Mouse (Mus musculus) forebrain, embryonic 16.5 days (tissue): ENCODE results near the gene Tns1. TPM values are rescaled to one million over a fixed set of nuclear protein-coding genes. Genes with fewer than 3 reads are reported as not detected.

ENCODE experiments used
- ATAC-seq: fragments of 200-750 bp; cut with Nextera tagmentation; 2 replicates; pipeline ENCODE4 v1.8.0; 2017; ENCODE audit warnings: mild to moderate bottlenecking, moderate library complexity
- H3K27ac ChIP-seq: fragments of 300-500 bp; sonication (generic); 2 replicates; pipeline ENCODE4 v1.5.1; 2014; ENCODE audit warnings: low read length, control low read depth
- H3K27me3 ChIP-seq: fragments of 300-500 bp; sonication (generic); replicated peaks from 2 replicates; pipeline ENCODE4 v1.6.1; 2014; ENCODE audit warnings: low read length; ENCODE audit not compliant: control insufficient read depth, insufficient read depth
- H3K36me3 ChIP-seq: fragments of 300-500 bp; sonication (generic); 2 replicates; pipeline ENCODE4 v1.6.1; 2014; ENCODE audit not compliant: control insufficient read depth, insufficient read depth
- H3K4me1 ChIP-seq: fragments of 300-500 bp; sonication (generic); replicated peaks from 2 replicates; pipeline ENCODE4 v1.6.1; 2014; ENCODE audit warnings: low read length; ENCODE audit not compliant: control insufficient read depth, insufficient read depth
- H3K4me2 ChIP-seq: fragments of 300-500 bp; sonication (generic); 2 replicates; pipeline ENCODE4 v1.6.1; 2014; ENCODE audit warnings: mild to moderate bottlenecking, low read length, control low read depth
- H3K4me3 ChIP-seq: fragments of 300-500 bp; sonication (generic); replicated peaks from 2 replicates; pipeline ENCODE4 v1.5.1; 2014; ENCODE audit warnings: mild to moderate bottlenecking, low read length, control low read depth
- H3K9ac ChIP-seq: fragments of 300-500 bp; sonication (generic); replicated peaks from 2 replicates; pipeline ENCODE4 v1.6.1; 2014; ENCODE audit warnings: low read depth, low read length, control low read depth
- H3K9me3 ChIP-seq: fragments of 300-500 bp; sonication (generic); 2 replicates; pipeline ENCODE4 v1.6.1; 2016; ENCODE audit warnings: low read length; ENCODE audit not compliant: control insufficient read depth
- WGBS: fragments of 180-500 bp; shearing (Covaris S2); extraction: QIAGEN DNeasy Blood & Tissue Kit; methylation state at CpG from one replicate; pipeline ENCODE4 v1.1.7; 2014; 5-methylcytosine and 5-hydroxymethylcytosine counted together
- polyA plus RNA-seq: library from polyadenylated mRNA; unstranded; fragments of >200 nt; fragmentation: Nextera tagmentation; extraction: Ambion mirVana; gene quantifications from 2 replicates; pipeline ENCODE4 v1.2.1, GENCODE M21; 2015

Gene Tns1
- polyA plus RNA-seq, 1 experiment from 2014 or later: 10.7 TPM

DNA sequence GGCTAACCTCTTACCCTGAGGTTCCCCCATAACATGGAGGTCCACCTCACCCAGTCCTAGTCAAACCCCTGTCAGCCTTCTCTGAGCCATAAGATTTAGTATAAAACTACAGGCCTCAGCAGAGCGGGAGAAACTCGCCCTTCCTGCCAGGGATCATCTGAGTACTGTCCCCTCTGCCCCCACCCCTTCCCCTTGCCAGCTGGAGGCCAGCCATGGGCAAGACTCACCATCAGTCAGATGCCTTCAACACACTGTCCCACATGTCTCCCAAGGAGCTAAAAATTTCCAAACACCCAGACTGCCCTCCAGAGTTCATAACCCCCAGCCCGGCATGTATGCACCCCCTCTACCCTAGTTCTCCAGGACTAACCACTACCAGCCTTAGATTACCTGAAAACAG, 119.2 kb downstream of the Tns1 start:
- no peak for ATAC-seq
- no peak overlapping the region for H3K9ac ChIP-seq
- H3K4me1 ChIP-seq: 0 out of 2 replicates have a peak, but pooled peaks cover 2% of the 10 kb centered on the region
- no peak overlapping the region for H3K27ac ChIP-seq
- WGBS: 89% methylated on average over 3 of the region's 3 CpGs
- no peak overlapping the region for H3K4me3 ChIP-seq
- no peaks in the 10 kb centered on the region for H3K27me3 ChIP-seq
- H3K9me3 ChIP-seq: no peaks in the 10 kb centered on the region
- H3K36me3 ChIP-seq: no peaks in the 10 kb centered on the region
- H3K4me2 ChIP-seq: no peak overlapping the region

- Histone ChIP-seq H3K4me1 (0 out of 2 replicates have a peak, but pooled peaks cover 3% of the 10 kb centered on the region), H3K4me3 (no peak overlapping the region), H3K9me3 (no peaks in the 10 kb centered on the region), H3K4me2 (no peak overlapping the region), H3K27ac (no peak overlapping the region), H3K9ac (no peak overlapping the region), H3K36me3 (no peaks in the 10 kb centered on the region), H3K27me3 (no peaks in the 10 kb centered on the region)
- ATAC-seq: no peak
- 68% methylated on average over 2 of the region's 2 CpGs for WGBS
Observed at GRCm38 (mm10) chr1:74003723-74004122, 120.5 kb downstream of the Tns1 start.

DNA sequence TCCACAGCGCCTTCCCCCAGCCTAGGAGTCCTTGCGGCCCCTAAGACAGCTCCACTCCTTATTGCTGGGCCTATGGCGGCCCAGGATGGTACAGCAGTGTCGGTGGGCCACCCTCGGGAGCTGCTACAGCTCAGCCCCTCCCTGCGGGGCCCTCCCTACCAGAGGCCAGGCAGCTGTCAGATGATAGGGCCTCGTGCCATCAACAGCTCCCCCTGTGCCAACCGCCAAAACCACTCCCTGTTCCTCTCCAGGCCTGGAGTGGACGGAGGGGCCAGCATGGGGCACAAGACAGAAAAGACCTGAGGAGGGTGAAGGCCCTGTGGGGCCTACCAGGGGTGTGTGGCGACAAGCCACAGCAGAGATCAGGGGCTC, 122.8 kb downstream of the Tns1 start:
- Histone ChIP-seq H3K4me3 (no peak overlapping the region), H3K9ac (no peak overlapping the region), H3K27me3 (no peaks in the 10 kb centered on the region), H3K27ac (no peak overlapping the region), H3K4me1 (peaks cover 5% of the 10 kb centered on the region; the same call in 1 of the 2 replicates), H3K4me2 (no peak overlapping the region), H3K36me3 (no peaks in the 10 kb centered on the region), H3K9me3 (no peaks in the 10 kb centered on the region)
- no peak for ATAC-seq
- WGBS: 72% methylated on average over 9 of the region's 10 CpGs

GRCm38 (mm10) chr1:74000810-74001448, 123.3 kb downstream of the Tns1 start:
- Histone ChIP-seq H3K4me1 (peaks cover 5% of the 10 kb centered on the region; the same call in 1 of the 2 replicates), H3K9me3 (no peaks in the 10 kb centered on the region), H3K4me3 (no peak overlapping the region), H3K27ac (no peak overlapping the region), H3K36me3 (no peaks in the 10 kb centered on the region), H3K27me3 (no peaks in the 10 kb centered on the region), H3K4me2 (no peak overlapping the region), H3K9ac (no peak overlapping the region)
- 95% methylated on average over 2 of the region's 2 CpGs for WGBS
- no peak for ATAC-seq

- no peak for ATAC-seq
- Histone ChIP-seq H3K27me3 (no peaks in the 10 kb centered on the region), H3K36me3 (no peaks in the 10 kb centered on the region), H3K27ac (no peak overlapping the region), H3K4me3 (no peak overlapping the region), H3K9me3 (no peaks in the 10 kb centered on the region), H3K4me1 (peaks cover 5% of the 10 kb centered on the region; the same call in 1 of the 2 replicates), H3K9ac (no peak overlapping the region), H3K4me2 (no peak overlapping the region)
- WGBS: 6% methylated on average over 5 of the region's 5 CpGs
Observed at GRCm38 (mm10) chr1:74000191-74000651, 124.0 kb downstream of the Tns1 start.

- no peaks in the 10 kb centered on the region for H3K9me3 ChIP-seq
- H3K4me1 ChIP-seq: peaks cover 5% of the 10 kb centered on the region; the same call in 1 of the 2 replicates
- no peak overlapping the region for H3K27ac ChIP-seq
- ATAC-seq: no peak
- H3K27me3 ChIP-seq: no peaks in the 10 kb centered on the region
- H3K4me2 ChIP-seq: no peak overlapping the region
- no peak overlapping the region for H3K9ac ChIP-seq
- WGBS: 78% methylated on average over 5 of the region's 5 CpGs
- no peak overlapping the region for H3K4me3 ChIP-seq
- no peaks in the 10 kb centered on the region for H3K36me3 ChIP-seq
Observed at GRCm38 (mm10) chr1:73999533-73999932, 124.7 kb downstream of the Tns1 start.

DNA sequence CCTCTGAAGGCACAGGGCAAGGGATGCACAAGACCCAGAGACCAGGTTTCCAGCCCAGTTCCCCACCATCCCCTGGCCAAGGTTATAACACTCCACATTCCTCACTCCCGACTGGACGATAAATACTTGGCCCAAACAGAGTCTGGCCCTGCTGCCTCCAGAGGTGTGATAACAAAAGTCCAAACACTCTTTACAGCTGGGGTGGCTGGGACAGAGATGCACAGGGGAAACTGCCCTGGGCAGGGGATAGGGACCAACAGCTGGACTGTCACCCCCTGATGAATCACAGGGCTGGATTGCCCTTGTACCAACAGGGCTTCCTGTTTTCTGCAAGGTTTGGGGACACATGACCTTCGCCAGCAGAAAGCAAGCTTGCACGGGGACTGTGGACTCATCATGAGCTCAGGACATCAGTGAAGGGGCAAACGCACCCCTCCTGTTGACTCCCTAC, 125.3 kb downstream of the Tns1 start:
- no peak overlapping the region for H3K9ac ChIP-seq
- H3K36me3 ChIP-seq: no peaks in the 10 kb centered on the region
- no peak overlapping the region for H3K4me2 ChIP-seq
- no peak for ATAC-seq
- no peak overlapping the region for H3K4me3 ChIP-seq
- H3K27ac ChIP-seq: no peak overlapping the region
- peaks cover 5% of the 10 kb centered on the region; the same call in 1 of the 2 replicates for H3K4me1 ChIP-seq
- no peaks in the 10 kb centered on the region for H3K9me3 ChIP-seq
- no peaks in the 10 kb centered on the region for H3K27me3 ChIP-seq
- 76% methylated on average over 5 of the region's 5 CpGs for WGBS

DNA sequence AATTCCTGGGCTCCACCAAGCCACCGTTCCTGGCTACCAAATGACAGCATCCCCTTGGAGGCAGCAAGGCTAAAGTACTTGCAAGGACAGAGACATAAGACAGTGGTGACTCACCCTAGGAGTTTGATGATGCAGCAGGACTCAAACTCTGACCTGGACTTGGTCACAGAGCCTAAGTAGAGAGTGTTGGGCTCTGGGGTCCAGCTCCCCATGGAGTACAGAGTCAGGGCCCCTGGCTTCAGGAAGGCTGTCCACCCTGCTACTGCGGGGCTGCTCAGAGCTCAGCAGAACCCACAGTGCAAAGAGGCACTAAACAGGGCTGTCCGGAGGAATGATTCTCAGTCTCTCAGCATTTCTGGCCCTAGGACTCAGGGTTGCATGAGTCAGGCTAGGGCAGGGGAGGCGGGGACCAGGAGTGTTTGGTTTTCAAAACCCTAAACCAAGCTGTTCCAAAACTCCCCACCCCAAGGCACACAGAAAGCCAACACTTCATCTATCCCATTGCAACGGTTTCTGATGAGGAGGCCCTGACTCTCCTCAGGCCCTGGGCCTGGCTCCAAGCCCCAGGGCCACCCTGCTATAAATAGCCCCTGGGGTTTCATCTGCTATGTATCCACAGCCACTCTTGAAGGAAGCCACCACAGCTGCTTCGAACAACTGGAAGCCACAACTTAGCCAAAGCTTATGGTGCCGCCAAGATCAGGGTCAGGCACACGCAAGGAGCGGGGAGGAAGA, 126.0 kb downstream of the Tns1 start:
- no peaks in the 10 kb centered on the region for H3K36me3 ChIP-seq
- no peak overlapping the region for H3K27ac ChIP-seq
- no peaks in the 10 kb centered on the region for H3K9me3 ChIP-seq
- peaks cover 5% of the 10 kb centered on the region; the same call in 1 of the 2 replicates for H3K4me1 ChIP-seq
- no peak for ATAC-seq
- H3K4me3 ChIP-seq: no peak overlapping the region
- H3K4me2 ChIP-seq: no peak overlapping the region
- no peaks in the 10 kb centered on the region for H3K27me3 ChIP-seq
- H3K9ac ChIP-seq: no peak overlapping the region
- WGBS: 66% methylated on average over 9 of the region's 9 CpGs

DNA sequence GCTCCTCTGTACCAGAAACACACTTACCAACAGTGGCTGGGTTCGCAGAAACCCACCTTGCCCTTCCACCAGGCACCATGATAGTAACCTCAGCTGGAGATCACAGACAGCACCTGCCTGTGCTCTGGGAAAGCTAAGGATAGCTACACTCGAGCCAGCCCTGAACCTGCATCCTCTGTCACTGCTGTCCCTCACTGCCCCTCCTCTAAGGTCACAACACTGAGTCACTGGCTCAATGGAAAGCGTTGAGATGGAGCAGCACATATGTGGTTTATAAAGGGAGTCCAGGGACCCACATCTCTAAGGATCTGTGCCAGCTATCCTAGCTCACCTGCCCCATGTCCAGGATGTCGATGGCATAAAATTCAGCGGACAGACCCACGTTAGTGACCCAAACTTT, 126.9 kb downstream of the Tns1 start:
- no peak overlapping the region for H3K27ac ChIP-seq
- no peak for ATAC-seq
- H3K4me3 ChIP-seq: no peak overlapping the region
- peaks cover 5% of the 10 kb centered on the region; the same call in 1 of the 2 replicates for H3K4me1 ChIP-seq
- no peaks in the 10 kb centered on the region for H3K36me3 ChIP-seq
- no peak overlapping the region for H3K9ac ChIP-seq
- no peak overlapping the region for H3K4me2 ChIP-seq
- no peaks in the 10 kb centered on the region for H3K27me3 ChIP-seq
- 80% methylated on average over 6 of the region's 6 CpGs for WGBS
- no peaks in the 10 kb centered on the region for H3K9me3 ChIP-seq
